Mouse (Mus musculus): ENCODE measurements around the gene Zfp747.

DNA sequence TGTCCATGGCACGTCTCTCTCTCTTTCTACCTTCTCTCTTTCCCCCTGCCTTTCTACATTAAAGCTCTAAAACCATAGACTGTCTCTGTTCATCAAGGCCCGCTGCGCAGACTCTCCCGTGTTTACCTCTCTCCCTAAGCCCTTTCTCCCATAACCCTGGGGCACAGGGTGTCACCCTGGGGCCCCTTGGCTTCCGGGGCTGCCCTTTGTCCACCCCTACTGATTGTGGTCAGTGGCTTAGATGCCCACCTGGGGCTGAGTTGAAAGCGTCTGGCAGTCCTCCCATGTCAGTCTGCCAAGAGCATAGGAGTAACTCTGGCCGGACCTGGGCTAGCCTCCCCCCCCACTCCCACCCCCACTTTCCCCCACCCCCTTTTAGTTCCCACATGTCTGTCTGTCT is 14.5 kb upstream of the Zfp747 start:
- no peak for TF ChIP-seq CTCF (IDR thresholded peaks at IDR 0.05; ENCODE audit: control insufficient read depth, insufficient read depth, insufficient read length)
- no peak for TF ChIP-seq MYOG (IDR thresholded peaks at IDR 0.05; ENCODE audit: control insufficient read depth, extremely low read depth, insufficient read length)

Data from C2C12 (cell line).